Mouse (Mus musculus) adrenal gland, postnatal 4 days (tissue): ENCODE results near the gene Mpp3. TPM values are rescaled to one million over a fixed set of nuclear protein-coding genes. Genes with fewer than 3 reads are reported as not detected.

Source experiments
- DNase-seq, 2 experiments: peaks; one replicate each; pipeline ENCODE4 v3.0.0; 2021 to 2022; ENCODE audit warnings: low spot score in 2 of 2, mixed read lengths in 2 of 2
- total RNA-seq, 2 experiments: library from RNA; stranded (reverse); gene quantifications; 2 replicates each; pipeline ENCODE4 v1.2.3; 2021

Mpp3 gene
- total RNA-seq, 2 experiments from 2014 or later: 19.2 to 24.4 TPM

GRCm38 (mm10) chr11:101980603-101981157, 47.6 kb downstream of the Mpp3 start:
- no peak for DNase-seq

GRCm38 (mm10) chr11:101979140-101979539, 49.1 kb downstream of the Mpp3 start:
- no peak for DNase-seq

GRCm38 (mm10) chr11:101976949-101977348, 51.3 kb downstream of the Mpp3 start:
- DNase-seq: no peak

GRCm38 (mm10) chr11:101974923-101975322, 53.3 kb downstream of the Mpp3 start:
- DNase-seq: no peak

DNA sequence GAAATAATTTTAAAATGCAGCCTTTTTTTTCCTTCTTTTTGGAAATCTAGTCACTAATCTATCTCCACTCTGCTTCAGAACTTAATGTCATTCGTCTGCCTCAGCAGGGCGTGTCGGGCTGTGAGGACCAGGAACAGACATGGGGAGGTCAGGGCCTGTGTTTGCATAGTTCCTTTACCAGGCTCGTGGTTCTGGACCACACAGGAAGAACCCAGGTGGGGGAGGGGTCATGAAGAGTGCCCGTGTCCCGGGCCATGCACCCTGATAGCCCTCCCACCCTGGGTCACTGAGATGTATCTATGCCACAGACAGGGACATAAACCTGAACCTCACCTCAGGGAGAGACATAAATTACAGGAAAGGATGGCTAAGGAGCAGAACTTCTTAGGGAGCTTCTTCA, 54.1 kb downstream of the Mpp3 start:
- no peak for DNase-seq

GRCm38 (mm10) chr11:101973496-101973895, 54.8 kb downstream of the Mpp3 start:
- no peak for DNase-seq

DNA sequence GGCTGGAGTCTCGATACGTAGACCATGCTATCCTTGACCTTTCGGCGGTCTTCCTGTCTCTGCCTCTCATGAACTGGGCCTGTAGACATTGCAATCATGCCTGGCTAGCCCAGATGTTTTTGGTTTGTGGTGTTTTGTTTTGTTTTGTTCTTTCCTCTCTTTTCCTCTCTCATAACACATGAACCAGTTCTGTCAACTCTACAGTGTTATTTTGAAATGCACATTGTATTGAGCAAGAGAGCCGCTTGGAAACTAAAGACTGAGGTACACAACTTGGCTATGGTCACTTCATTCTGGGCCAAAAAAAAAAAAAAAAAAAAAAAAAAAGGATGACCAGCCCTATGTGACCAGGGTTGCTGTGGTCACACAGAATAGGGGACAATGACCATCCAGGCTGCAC, 55.6 kb downstream of the Mpp3 start:
- no peak for DNase-seq

DNA sequence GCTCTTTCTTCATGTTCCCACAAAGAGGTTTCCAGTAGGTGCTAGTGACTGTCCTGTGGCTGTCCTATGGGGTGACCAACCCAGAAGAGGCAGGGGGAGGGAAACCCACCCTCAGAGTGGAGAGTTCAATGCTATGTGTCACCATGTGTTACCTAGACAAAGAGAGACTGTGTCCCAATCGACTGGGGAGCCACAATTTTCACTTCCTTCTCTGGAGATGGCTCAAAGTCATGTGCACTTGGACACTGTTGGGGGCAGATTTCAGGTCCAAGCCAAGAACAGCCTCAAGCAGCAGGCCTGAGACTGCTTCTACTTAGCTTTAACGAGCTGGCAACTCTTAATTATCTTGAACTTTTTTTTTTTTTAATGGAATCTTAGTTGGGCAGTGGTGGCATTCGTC, 56.2 kb downstream of the Mpp3 start:
- no peak for DNase-seq

GRCm38 (mm10) chr11:101971410-101971809, 56.9 kb downstream of the Mpp3 start:
- no peak for DNase-seq

GRCm38 (mm10) chr11:101969835-101970234, 58.4 kb downstream of the Mpp3 start:
- DNase-seq: no peak

DNA sequence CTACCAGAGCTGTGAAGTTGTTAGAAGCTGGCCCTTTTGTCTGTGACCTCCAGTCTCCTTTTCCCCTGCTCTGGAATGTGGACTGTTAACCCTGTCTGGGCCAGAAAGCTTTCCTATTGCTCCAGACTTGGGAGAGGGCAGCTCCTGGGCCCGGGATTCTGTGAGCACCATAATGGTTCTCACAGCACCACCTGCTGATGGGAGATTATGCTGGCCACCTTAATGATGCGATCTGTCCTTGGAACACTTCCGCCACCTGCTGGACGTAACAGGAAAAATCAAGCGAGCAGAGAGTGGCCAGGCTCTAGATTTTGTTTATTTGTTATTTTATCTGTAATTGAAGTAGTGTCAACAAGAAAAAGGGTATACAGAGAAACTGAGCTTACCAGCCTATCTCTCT, 59.5 kb downstream of the Mpp3 start:
- DNase-seq: peak; percentile 31 to 67

- DNase-seq: no peak
Observed at GRCm38 (mm10) chr11:101968311-101968710, 60.0 kb downstream of the Mpp3 start.

GRCm38 (mm10) chr11:101966965-101967614, 61.2 kb downstream of the Mpp3 start, which contains the start of gene Sost:
Sost (minus strand) TSS chr11:101967015.
- no peak for DNase-seq

DNA sequence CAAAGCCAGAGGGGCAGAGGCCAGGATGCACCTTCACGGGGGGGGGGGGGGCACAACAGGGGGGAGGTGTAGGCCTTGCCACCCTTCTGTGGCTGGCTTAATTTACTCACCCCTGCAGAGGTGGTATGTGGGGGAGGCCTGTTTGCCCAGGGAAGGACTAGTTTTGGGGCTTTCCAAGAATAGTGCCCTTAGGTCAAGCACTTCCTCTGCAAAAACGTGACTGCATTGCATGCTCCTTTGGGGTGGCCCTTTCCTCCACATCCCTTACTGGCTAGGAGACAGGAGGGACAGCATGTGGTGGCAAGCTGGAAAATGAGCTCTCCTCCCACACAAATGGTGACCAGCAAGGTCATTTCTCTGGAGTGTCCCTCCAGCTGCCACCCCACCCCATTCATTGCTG, 62.7 kb downstream of the Mpp3 start:
- DNase-seq: no peak

DNA sequence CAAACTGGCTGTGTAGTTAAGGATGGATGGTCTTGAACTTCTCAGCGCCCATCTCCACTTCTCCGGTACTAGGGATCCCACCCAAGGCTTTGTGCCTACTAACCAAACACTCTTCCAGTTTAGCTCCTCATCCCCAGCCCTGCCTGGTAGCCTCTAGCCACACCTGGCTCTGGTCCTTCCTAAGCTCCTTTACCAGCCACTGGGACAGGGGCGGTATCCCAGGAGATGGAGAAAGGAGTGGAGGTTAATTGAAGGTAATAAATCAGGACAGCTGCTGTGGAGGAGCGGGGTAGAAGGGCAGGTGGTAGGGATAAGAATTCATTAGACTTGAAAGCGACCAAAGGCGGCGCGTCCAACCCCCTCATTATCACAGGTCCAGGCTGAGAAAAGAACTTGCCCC, 63.6 kb downstream of the Mpp3 start:
- DNase-seq: no peak

GRCm38 (mm10) chr11:101963473-101964291, 64.6 kb downstream of the Mpp3 start:
- DNase-seq: no peak

DNA sequence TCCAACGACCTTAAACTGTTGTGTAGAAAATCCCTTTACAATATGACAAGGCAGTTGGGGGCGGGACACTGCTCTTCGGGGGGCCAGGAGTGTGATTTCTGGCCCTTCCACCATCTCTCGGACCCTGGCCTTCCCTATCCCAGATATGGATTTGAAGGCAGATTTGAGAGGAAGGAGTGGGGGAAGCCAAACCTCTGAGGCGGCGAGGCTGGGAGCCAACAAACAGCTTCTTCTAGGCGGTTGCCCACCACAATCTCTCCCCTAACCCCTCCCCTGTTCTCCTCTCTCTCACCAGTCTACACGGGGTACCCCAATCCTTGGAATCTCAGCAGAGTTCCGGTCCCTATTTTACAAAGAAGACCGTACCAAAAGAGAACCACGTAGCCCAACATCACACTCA, 65.2 kb downstream of the Mpp3 start:
- no peak for DNase-seq

DNA sequence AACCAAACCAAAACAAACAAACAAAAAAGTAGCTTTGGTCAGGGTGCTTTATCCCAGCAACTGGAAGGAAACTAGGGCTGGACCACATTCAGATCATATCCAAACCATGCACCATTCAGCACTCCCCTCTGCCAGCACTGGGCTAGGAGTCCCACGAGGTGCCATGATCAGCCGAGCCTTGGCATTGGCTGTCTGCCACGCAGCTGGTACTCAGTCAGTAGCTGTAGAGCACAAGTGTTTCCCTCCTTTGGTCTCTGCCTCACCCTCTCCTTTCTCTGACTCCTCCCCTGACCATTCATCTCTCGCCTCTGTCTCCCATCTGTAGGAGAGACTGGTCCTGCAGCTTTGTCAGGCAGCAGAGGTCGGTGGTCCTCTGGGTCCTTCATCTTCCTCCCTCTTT, 70.8 kb downstream of the Mpp3 start:
- DNase-seq: no peak

DNA sequence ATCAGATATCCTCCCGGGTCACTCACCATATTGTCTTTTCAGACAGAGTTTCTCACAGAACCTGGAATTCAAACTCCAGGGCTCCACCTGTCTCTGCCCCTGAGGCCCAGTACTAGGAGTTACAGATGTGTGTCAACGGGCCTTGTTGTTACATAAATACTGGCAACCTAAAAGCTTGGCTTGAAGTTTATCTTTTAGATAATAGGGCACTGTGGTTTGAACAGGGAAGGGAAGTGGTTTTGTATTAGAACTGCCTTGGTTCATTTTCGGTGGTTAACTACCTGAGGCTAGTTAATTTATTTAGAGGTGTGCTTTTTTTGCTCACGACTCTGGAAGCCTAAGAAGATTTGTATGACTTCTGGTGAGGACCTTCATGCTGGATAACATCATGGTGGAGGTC, 74.8 kb downstream of the Mpp3 start:
- no peak for DNase-seq

- no peak for DNase-seq
Observed at GRCm38 (mm10) chr11:101952541-101953341, 75.5 kb downstream of the Mpp3 start.

DNA sequence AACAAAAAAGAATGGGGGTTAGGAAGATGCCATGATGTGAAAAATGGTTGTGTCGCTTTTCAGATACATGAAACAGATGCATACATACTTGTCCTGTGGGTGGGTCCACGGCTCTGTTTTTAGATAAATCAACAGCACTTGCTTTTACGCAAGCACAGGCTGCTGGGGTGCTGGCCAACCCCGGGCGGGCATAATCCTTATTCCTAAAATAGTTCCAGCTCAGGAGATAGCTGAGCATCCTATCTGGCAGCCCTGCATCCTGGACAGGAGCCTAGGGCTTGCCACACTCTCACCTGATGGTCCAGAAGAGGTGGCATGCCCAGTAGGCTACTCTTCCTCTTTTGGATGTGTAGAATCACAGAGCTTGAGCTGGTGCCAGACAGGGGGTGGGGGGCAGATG, 78.2 kb downstream of the Mpp3 start:
- DNase-seq: no peak
